Mouse (Mus musculus) embryonic facial prominence, embryonic 15.5 days (tissue): ENCODE measurements around the gene Zw10. TPM values are rescaled to one million over a fixed set of nuclear protein-coding genes. Genes with fewer than 3 reads are reported as not detected.

Experiments used
- ATAC-seq: fragments of 200-750 bp; cut with Nextera tagmentation; 2 replicates; pipeline ENCODE4 v1.8.0; 2017; ENCODE audit warnings: low read depth, moderate TSS enrichment; ENCODE audit not compliant: insufficient number of reproducible peaks, low FRiP score, low TSS enrichment
- H3K27ac ChIP-seq: fragments of 300-500 bp; sonication (generic); replicated peaks from 2 replicates; pipeline ENCODE4 v1.5.1; 2015; ENCODE audit warnings: mild to moderate bottlenecking, inconsistent platforms
- H3K27me3 ChIP-seq: fragments of 300-500 bp; sonication (generic); 2 replicates; pipeline ENCODE4 v1.6.1; 2015; ENCODE audit warnings: inconsistent platforms
- H3K36me3 ChIP-seq: fragments of 300-500 bp; sonication (generic); 2 replicates; pipeline ENCODE4 v1.6.1; 2015; ENCODE audit warnings: mild to moderate bottlenecking, inconsistent platforms
- H3K4me1 ChIP-seq: fragments of 300-500 bp; sonication (generic); 2 replicates; pipeline ENCODE4 v1.6.1; 2015; ENCODE audit warnings: inconsistent platforms
- H3K4me2 ChIP-seq: fragments of 300-500 bp; sonication (generic); replicated peaks from 2 replicates; pipeline ENCODE4 v1.6.1; 2015; ENCODE audit warnings: mild to moderate bottlenecking, inconsistent platforms
- H3K4me3 ChIP-seq: fragments of 300-500 bp; sonication (generic); replicated peaks from 2 replicates; pipeline ENCODE4 v1.5.1; 2015; ENCODE audit warnings: mild to moderate bottlenecking, inconsistent platforms
- H3K9ac ChIP-seq: fragments of 300-500 bp; sonication (generic); 2 replicates; pipeline ENCODE4 v1.6.1; 2015; ENCODE audit warnings: inconsistent platforms
- H3K9me3 ChIP-seq: fragments of 300-500 bp; sonication (generic); replicated peaks from 2 replicates; pipeline ENCODE4 v1.6.1; 2016; ENCODE audit warnings: inconsistent platforms
- WGBS: fragments of 180-500 bp; shearing (Covaris S2); methylation state at CpG from one replicate; pipeline ENCODE4 v1.1.7; 2015; 5-methylcytosine and 5-hydroxymethylcytosine counted together
- polyA plus RNA-seq: library from polyadenylated mRNA; unstranded; fragments of >200 nt; fragmentation: Nextera tagmentation; extraction: Ambion mirVana; gene quantifications from 2 replicates; pipeline ENCODE4 v1.2.1, GENCODE M21; 2015

Zw10 gene
- polyA plus RNA-seq: 35.6 and 37.3 TPM in 2 replicates

- Histone ChIP-seq H3K36me3 (peaks cover 16% of the 10 kb centered on the region), H3K4me3 (peak within 1 kb of the TSS; percentile 84), H3K27me3 (no peaks in the 10 kb centered on the region), H3K27ac (peak within 1 kb of the TSS; percentile 83), H3K9me3 (no peaks in the 10 kb centered on the region), H3K9ac (peak within 1 kb of the TSS; percentile 63), H3K4me1 (peaks cover 10% of the 10 kb centered on the region), H3K4me2 (peak within 1 kb of the TSS; percentile 62)
- WGBS: under 1% methylated on average over 53 of the region's 53 CpGs
- ATAC-seq: peak; percentile 99
Measured at GRCm38 (mm10) chr9:49055333-49056205, at the start of gene Zw10. TSS of gene Zw10 (plus strand) at chr9:49055613.

DNA sequence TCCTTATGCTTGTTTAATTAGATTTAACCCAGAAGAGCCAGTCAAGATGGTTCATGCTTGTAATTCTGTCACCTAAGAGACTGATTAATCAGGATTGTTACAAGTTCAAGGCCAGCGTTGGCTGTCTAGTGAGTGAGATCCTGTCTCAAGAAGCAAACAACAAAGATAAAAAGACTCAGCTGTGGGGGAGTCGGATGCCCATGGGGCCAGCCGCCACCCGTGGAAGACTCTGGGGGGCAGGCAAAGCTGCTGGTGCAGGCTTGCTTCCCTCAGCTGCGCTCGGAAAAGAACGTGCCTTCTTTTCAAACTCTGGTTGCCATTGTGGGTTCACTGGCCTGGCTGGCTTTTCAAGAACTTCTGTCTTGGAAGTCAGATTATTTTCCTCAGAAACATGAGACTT lies 39.6 kb upstream of the Zw10 start:
- Histone ChIP-seq H3K36me3 (peaks cover 63% of the 10 kb centered on the region), H3K9ac (no peak overlapping the region), H3K4me1 (no peaks in the 10 kb centered on the region), H3K4me3 (no peak overlapping the region), H3K9me3 (no peaks in the 10 kb centered on the region), H3K4me2 (no peak overlapping the region), H3K27ac (no peak overlapping the region), H3K27me3 (no peaks in the 10 kb centered on the region)
- no peak for ATAC-seq
- 72% methylated on average over 7 of the region's 7 CpGs for WGBS

DNA sequence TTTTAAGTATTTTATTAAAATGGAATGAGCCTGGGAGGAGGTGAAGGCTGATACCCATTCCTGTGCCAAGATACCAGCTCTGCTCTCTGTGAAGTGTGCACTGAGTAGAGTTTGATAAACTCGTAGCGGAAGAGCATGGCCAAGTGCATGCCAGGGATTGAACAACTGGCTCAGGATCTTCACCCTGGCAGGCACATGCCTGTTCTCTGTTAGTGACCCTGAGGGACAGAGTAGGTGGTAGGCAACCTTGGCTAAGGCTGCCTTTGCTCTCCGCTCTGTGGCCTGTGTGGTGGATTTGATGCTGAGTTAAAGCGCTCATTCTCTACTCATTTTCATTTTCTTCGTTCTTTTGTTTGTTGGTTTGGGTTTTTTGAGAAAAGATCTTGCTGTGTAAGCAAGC lies 34.1 kb upstream of the Zw10 start:
- H3K36me3 ChIP-seq: peaks cover 36% of the 10 kb centered on the region; the same call in 1 of the 2 replicates
- no peak overlapping the region for H3K4me2 ChIP-seq
- no peak for ATAC-seq
- H3K4me1 ChIP-seq: no peaks in the 10 kb centered on the region
- H3K27ac ChIP-seq: no peak overlapping the region
- no peaks in the 10 kb centered on the region for H3K27me3 ChIP-seq
- H3K4me3 ChIP-seq: no peak overlapping the region
- H3K9ac ChIP-seq: no peak overlapping the region
- WGBS: 92% methylated on average over 5 of the region's 5 CpGs
- no peaks in the 10 kb centered on the region for H3K9me3 ChIP-seq

- Histone ChIP-seq H3K4me2 (no peak overlapping the region), H3K9me3 (no peaks in the 10 kb centered on the region), H3K4me3 (no peak overlapping the region), H3K27me3 (no peaks in the 10 kb centered on the region), H3K27ac (no peak overlapping the region), H3K36me3 (peaks cover 44% of the 10 kb centered on the region), H3K9ac (no peak overlapping the region), H3K4me1 (no peaks in the 10 kb centered on the region)
- no peak for ATAC-seq
- WGBS: 84% methylated on average over 5 of the region's 5 CpGs
Measured at GRCm38 (mm10) chr9:49023956-49024355, 31.5 kb upstream of the Zw10 start.

- 90% methylated on average over 2 of the region's 2 CpGs for WGBS
- H3K4me3 ChIP-seq: no peak overlapping the region
- H3K9ac ChIP-seq: no peak overlapping the region
- no peaks in the 10 kb centered on the region for H3K9me3 ChIP-seq
- H3K4me1 ChIP-seq: no peaks in the 10 kb centered on the region
- H3K4me2 ChIP-seq: no peak overlapping the region
- H3K36me3 ChIP-seq: peaks cover 45% of the 10 kb centered on the region
- no peak overlapping the region for H3K27ac ChIP-seq
- ATAC-seq: no peak
- no peaks in the 10 kb centered on the region for H3K27me3 ChIP-seq
Measured at GRCm38 (mm10) chr9:49024529-49024928, 30.9 kb upstream of the Zw10 start.

- peaks cover 71% of the 10 kb centered on the region for H3K36me3 ChIP-seq
- H3K27me3 ChIP-seq: no peaks in the 10 kb centered on the region
- H3K27ac ChIP-seq: no peak overlapping the region
- H3K9me3 ChIP-seq: no peaks in the 10 kb centered on the region
- no peak for ATAC-seq
- no peaks in the 10 kb centered on the region for H3K4me1 ChIP-seq
- H3K4me2 ChIP-seq: no peak overlapping the region
- no peak overlapping the region for H3K9ac ChIP-seq
- H3K4me3 ChIP-seq: no peak overlapping the region
- WGBS: 88% methylated on average over 4 of the region's 4 CpGs
Measured at GRCm38 (mm10) chr9:49034764-49035163, 20.6 kb upstream of the Zw10 start.

DNA sequence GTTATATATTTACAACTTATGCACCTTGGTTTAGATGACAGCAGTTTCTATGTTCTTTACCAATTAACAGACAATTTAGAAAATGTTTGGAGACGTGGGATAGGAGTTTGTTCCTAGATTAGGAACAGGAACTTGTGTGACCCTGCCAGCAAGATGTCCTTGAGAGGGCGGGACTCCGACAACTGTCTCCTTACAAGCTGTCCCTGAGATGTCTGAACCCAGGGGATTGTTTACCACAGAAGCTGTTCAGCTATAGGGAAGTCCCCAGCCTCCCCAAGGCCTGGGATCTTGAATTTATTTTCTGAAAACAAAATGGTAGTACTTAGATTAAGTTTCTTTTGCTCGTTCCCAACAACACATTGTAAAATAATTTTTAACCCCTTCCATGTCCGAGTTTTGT lies 4.5 kb upstream of the Zw10 start:
- no peak for ATAC-seq
- WGBS: 65% methylated on average over 5 of the region's 5 CpGs

GRCm38 (mm10) chr9:49051349-49051748 lies 4.1 kb upstream of the Zw10 start:
- 9% methylated on average over 5 of the region's 5 CpGs for WGBS
- ATAC-seq: no peak
- H3K27me3 ChIP-seq: no peaks in the 10 kb centered on the region
- H3K9me3 ChIP-seq: no peaks in the 10 kb centered on the region
- H3K27ac ChIP-seq: no peak overlapping the region
- no peak overlapping the region for H3K4me3 ChIP-seq
- H3K36me3 ChIP-seq: no peaks in the 10 kb centered on the region
- no peak overlapping the region for H3K9ac ChIP-seq
- H3K4me2 ChIP-seq: no peak overlapping the region
- peaks cover 3% of the 10 kb centered on the region for H3K4me1 ChIP-seq

More for the DNA sequence above, 4.5 kb upstream of the Zw10 start:
- Histone ChIP-seq H3K27me3 (no peaks in the 10 kb centered on the region), H3K4me1 (no peaks in the 10 kb centered on the region), H3K36me3 (no peaks in the 10 kb centered on the region), H3K4me3 (no peak overlapping the region), H3K27ac (no peak overlapping the region), H3K9me3 (no peaks in the 10 kb centered on the region), H3K9ac (no peak overlapping the region), H3K4me2 (no peak overlapping the region)

DNA sequence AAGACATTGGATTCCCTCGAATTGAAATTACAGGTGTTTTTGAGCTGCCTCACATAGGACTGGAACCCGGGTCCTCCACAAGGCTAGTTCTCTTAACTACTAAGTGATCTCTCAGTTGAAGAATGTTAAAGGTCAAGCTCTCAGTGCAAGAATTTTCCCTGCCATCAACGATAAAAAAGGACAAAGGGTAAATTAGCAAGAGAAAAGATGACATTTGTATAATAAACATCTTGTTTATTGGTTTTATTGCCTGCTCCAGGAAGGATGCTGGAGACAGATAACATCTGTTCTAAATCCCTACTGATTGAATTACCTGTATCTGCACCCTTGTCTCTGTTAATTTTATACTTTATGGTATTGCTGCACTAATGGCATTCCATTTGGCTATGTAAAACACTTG lies 1.4 kb upstream of the Zw10 start:
- no peak for ATAC-seq
- Histone ChIP-seq H3K9me3 (no peaks in the 10 kb centered on the region), H3K4me2 (no peak overlapping the region), H3K9ac (no peak overlapping the region), H3K27me3 (no peaks in the 10 kb centered on the region), H3K4me3 (no peak overlapping the region), H3K27ac (no peak overlapping the region), H3K4me1 (peaks cover 10% of the 10 kb centered on the region), H3K36me3 (peaks cover 8% of the 10 kb centered on the region)
- WGBS: 80% methylated on average over 3 of the region's 3 CpGs

DNA sequence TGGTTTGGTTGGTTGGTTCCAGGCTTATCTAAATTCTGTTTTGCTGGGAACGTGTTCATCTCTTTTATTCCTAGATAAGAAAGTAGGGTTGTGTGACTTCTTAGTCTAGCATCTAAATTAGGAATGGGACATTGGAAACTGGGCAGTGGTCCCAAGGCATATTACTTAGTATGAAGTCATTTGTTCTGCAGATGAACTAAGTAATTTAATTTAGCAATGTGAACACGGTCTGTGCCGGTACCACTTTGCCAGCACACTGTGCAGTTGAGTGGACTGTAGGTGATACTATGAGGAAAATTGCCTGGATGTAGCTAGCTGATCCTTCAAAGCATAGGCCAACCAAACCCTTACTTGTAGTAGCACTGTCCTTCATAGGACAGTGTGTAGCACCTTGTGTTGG lies 21.4 kb downstream of the Zw10 start:
- no peak for ATAC-seq
- WGBS: 95% methylated on average over 3 of the region's 3 CpGs
- no peak overlapping the region for H3K9ac ChIP-seq

GRCm38 (mm10) chr9:49081107-49081506 lies 25.7 kb downstream of the Zw10 start, which contains the start of gene Tmprss5:
TSS of gene Tmprss5 (plus strand) at chr9:49081260.
- 29% methylated on average over 5 of the region's 5 CpGs for WGBS
- H3K27ac ChIP-seq: peak within 1 kb of the TSS; percentile 11

More for the DNA sequence above, 21.4 kb downstream of the Zw10 start:
- H3K27ac ChIP-seq: no peak overlapping the region
- H3K36me3 ChIP-seq: peaks cover 76% of the 10 kb centered on the region
- no peaks in the 10 kb centered on the region for H3K27me3 ChIP-seq
- no peaks in the 10 kb centered on the region for H3K4me1 ChIP-seq
- H3K9me3 ChIP-seq: no peaks in the 10 kb centered on the region
- no peak overlapping the region for H3K4me3 ChIP-seq
- no peak overlapping the region for H3K4me2 ChIP-seq

More at GRCm38 (mm10) chr9:49081107-49081506, 25.7 kb downstream of the Zw10 start, which contains the start of gene Tmprss5:
- Histone ChIP-seq H3K4me2 (no peak within 1 kb of the TSS), H3K27me3 (no peaks in the 10 kb centered on the region), H3K36me3 (peaks cover 37% of the 10 kb centered on the region), H3K4me3 (no peak within 1 kb of the TSS), H3K9me3 (no peaks in the 10 kb centered on the region), H3K9ac (no peak within 1 kb of the TSS), H3K4me1 (no peaks in the 10 kb centered on the region)
- no peak; the same call in 1 of the 2 replicates for ATAC-seq
